Mouse (Mus musculus) retina, postnatal 1 day (tissue): ENCODE results near the gene Podn.

Source experiments
- DNase-seq: peaks from one replicate; pipeline ENCODE4 v3.0.0-alpha.2; 2012

Podn gene

GRCm38 (mm10) chr4:108037027-108037426, 59.2 kb downstream of the Podn start:
- no peak for DNase-seq

DNA sequence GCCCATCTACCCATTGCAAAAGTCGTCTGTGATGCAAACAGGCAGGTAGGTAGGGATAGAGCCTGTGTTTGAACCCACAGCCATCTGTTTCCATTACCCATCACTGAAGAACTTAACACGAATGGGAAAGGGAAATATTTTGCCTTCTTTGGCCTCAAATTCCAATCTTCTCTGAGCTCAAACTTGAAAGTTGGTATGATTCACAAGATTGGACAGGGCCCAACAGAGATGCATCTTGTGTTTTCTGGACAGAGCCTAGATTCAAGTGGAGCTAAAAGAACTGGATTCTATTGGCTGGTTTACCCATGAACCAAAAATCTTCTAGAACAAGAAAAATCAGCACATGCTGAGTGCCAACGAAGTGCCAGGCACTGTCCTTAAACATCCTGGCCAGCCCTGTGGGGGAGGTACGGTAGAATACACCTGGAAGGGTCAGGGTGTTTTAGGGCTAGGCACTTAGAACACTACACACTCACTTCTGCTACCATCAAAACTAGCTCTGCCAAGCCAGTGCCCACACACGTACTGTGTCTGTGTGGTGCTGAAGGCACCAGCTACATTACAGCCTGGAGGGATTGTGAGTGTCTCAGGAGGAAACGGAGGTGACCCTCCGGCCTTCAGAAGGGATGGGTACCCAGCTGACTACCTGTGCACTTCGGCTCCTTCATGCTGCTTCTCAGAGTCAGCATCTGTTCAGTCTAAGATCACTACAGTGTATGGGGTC, 63.0 kb downstream of the Podn start:
- DNase-seq: no peak

GRCm38 (mm10) chr4:108032352-108032849, 63.8 kb downstream of the Podn start:
- peak; percentile 10 for DNase-seq

- peak; percentile 73 for DNase-seq
Measured at GRCm38 (mm10) chr4:108031502-108032351, 64.5 kb downstream of the Podn start.

- DNase-seq: no peak
Measured at GRCm38 (mm10) chr4:108030888-108031501, 65.2 kb downstream of the Podn start.

DNA sequence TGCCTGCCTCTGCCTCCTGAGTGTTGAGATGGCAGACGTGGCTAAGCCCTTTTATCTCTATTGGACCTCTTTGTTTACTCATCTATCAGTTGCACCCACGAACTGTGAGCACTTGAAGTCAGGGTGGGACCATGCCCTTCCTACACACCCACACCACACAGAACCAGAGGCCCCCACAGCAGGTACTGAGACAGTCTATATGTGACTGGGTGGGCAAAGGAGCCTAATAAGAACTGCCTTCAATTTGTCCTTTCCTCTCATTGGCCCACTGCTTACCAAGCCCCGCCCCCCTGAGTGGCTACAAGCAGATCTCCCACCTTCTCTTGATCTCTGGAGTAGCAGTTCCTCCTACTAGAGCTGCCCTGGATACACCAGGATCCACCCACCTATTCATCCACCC, 70.1 kb downstream of the Podn start:
- no peak for DNase-seq

- DNase-seq: peak; percentile 36
Measured at GRCm38 (mm10) chr4:108025269-108025668, 71.0 kb downstream of the Podn start.

GRCm38 (mm10) chr4:108024641-108025040, 71.6 kb downstream of the Podn start:
- DNase-seq: no peak

DNA sequence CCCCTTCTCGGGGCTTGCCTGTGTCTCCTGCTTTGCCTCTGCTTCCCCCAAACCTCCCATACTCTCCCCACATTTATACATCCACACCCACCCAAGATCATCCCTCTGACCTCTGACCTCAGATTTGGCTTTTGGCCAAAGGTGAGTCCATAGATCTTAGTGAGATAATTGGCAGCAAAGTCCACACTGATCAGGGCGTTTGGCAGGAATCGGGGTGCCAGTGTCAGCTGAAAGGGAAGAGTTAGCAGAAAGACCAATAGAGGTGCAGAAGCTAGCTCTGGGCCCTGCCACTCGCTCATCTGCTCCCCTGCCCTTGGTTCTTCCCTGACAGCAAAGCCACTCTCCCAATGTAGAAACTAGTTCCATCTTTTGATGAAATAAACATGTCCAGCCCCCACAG, 73.1 kb downstream of the Podn start:
- DNase-seq: no peak

- no peak for DNase-seq
Measured at GRCm38 (mm10) chr4:108020178-108020577, 76.1 kb downstream of the Podn start.

DNA sequence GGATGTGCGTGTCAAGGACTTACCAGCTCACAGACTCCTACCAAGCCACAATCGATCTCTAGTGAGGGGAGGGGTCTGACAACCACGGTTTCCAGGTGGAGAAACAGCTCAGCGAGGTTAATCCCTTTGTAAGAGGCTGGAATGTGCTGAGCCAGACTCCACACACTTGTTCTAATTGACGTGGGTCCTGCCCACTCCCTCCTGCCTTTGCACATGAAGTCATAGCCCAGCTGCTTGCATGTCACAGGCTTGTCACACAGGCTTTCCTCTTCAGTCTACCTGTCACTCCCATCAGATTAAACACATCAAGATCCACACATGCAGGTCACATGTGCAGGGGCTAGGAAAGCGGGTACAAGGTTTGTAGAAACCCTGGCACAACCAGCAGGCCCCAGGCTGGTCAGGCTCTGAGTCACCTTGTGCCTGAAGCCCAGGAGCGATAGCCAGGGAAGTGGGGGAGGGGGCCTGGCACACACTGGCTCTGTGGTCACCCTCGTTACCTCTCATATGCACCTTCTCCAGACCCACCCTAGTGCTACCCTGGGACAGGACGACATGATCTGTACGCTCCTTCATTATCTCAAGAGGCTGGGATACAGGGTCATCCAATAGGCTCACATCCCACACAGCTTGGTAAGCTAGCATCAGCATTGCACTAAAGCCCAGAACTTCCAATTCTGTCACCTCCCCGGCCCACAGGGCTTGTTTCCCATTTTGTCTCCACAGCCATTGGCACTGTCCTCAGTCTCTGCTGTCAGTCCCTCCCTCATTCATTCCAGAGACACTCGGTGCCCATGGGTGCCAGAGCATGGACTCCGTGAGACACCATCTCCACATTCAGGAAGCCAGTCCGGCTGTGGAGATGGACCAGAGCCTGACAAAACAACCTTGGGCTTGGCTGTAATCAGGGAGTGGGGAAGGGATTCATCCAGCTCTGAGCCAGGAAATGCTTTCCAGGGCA, 77.0 kb downstream of the Podn start:
- peak; percentile 83 for DNase-seq

DNA sequence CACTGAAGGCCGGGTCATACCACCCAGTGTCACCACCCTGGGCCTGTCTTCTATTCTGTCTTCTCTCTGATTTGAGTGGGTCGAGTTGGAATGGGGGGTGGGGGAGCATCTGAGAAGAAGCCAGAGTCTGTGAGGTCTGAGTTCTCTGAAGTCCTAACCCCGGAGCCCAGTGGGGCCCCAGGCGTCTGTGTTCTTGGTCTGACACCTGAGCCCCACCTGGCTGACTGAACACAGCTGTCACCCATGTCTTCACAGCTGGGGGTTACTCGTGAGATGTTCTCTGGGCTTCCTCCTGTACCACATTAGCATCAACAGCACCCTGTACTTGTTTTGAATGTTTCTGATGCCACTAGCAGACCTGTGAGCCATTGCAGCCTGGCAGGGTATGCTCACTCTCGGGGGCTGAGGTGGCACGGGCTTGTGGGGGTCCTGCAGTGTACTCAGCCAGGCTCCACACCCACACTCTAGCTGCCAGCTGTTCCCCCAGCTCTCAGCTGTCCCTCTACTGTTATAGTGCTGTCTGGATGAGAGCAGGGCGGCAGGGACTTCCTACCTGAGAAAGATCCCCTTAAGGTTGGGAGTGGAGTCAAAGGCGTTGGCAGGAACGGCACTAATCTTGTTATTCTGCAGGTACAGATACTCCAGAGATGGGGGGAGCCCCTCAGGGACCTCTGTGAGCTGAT, 77.9 kb downstream of the Podn start:
- DNase-seq: no peak

DNA sequence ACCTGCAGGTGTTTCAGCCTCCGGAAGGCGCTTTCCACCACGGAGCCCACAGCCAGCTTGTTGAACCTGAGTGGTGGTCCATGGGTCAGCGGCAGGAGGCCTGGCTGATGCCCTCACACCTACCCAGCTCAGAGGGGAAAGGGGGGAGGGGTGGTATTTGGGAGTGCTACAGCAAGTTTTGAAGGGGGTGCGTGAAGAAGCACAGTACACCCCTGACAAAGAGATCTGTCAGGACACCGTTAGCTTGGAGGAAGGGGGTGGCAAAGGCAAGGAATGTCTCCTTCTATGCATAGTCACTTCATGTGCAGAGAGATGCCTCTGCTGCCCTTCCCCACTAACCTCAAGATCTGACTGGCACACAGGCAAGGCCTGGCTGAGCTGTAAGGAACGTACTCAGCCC, 78.4 kb downstream of the Podn start:
- DNase-seq: no peak

DNA sequence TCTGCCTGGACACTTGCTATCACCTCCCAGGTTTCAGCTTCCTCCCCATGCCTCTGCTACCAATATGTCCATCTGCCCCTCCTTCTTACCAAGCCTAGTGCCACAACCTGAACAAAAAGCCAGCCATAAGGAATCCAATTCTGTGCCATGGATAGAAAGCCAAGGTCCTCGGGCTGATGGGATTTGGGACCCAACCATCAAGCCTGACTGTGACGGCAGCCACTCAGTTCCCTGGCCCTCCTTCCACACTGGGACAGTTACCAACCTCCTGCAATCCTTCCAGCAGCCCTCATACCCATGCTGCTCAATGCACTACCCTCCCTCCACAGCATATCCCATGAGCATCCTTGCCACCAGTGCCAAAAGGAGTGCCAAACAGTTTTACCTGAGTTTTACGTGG, 79.9 kb downstream of the Podn start:
- no peak for DNase-seq

DNA sequence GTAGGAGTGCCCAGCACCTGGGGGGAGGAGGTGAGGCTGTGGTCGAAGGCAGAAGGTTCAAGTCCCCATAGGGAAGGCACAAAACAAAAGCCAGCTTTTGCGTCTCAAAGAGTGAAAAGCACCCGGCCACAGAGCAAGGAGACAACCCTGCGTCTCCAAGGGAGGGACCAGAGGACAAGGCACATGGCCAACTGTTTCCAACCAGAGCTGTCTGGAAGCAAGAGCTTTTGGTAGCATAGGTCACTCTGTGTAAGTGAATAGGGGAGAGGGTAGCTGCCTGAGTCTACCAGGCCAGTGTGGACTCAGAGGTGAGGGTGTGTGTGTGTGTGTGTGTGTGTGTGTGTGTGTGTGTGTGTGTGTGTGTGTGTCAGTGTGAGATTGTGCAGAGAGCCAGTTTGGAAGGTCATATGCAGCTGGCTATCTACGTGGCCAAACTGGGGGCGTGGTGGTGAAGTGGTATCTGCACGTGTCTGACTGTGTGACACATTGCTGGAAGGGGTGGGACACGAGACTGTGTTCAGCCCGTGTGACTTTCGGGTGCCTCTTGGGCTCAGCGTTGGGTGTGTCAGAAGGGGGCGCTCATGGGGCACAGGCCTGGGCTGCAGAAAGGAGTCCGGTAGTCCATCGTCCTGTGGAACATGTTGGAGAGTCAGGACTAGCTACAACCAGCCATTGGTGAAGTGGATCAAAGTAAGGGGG, 81.0 kb downstream of the Podn start:
- no peak for DNase-seq

DNA sequence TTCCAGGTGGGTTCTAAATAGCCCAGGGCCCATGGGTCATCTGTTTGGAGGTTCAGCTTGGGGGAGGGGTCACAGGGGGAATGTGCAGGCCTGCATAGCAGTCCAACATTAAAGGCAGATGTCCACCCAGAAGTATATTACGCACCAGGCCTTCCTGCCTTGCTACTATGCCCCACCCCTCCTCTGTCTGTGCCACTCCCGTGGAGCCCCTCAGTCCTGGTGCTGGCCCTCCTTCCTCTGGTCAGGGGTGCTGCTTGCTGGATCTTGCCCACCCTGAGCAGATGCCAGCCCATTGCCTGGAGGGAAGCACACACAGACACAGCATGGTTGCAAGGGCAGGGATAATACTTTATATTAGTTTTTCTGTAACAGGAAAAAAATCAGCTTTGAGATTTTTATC, 81.8 kb downstream of the Podn start:
- no peak for DNase-seq

DNA sequence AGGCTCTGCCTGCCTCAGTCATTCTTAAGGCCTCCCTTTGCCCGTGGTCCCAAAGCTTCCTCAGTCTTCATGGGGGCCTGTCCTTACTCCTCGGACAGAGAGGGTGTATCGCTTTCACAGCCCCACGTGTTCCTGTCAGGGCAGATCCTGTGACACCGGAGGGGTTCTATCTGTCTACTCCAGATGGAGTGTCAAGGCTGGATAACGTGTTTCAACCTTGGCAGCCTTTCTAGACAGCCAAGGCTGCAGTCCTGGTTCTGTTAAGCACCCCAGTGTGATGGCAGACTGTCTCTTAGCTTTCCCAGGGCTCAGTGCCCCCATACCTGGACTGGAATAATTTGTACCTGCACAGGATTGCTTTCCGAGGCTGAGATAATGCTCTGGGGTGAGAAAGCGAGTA, 87.7 kb downstream of the Podn start:
- DNase-seq: no peak

GRCm38 (mm10) chr4:108007532-108008103, 88.6 kb downstream of the Podn start:
- DNase-seq: no peak

DNA sequence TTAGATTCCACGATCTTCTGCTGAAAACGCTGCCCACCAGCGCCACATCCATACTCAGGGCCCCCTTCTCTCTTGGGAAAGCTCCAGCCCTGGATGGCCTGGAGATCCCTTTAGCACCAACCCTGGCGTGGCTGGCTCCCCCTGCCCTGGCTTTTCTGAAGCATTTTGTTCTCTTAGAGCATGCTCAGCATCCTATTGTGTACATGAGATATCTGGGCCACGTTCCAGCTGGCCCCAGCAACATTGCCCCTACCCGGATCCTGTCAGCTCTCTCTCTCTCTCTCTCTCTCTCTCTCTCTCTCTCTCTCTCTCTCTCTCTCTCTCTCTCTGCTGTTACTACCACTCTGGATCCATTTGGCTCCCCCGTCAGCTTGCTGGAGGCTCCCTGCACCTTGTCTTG, 90.9 kb downstream of the Podn start:
- DNase-seq: peak; percentile 83

GRCm38 (mm10) chr4:107999380-107999779, 96.9 kb downstream of the Podn start:
- DNase-seq: no peak
